Mouse (Mus musculus): ENCODE measurements around the gene Uap1l1.
A peak's percentile ranks its signal among the peaks of the same experiment; 100 is the strongest.
"Not testable (repeated sequence)": the region's sequence is repeated elsewhere in the genome, so short reads cannot be mapped to it uniquely, and the experiment has no call there.

The Uap1l1 gene

DNA sequence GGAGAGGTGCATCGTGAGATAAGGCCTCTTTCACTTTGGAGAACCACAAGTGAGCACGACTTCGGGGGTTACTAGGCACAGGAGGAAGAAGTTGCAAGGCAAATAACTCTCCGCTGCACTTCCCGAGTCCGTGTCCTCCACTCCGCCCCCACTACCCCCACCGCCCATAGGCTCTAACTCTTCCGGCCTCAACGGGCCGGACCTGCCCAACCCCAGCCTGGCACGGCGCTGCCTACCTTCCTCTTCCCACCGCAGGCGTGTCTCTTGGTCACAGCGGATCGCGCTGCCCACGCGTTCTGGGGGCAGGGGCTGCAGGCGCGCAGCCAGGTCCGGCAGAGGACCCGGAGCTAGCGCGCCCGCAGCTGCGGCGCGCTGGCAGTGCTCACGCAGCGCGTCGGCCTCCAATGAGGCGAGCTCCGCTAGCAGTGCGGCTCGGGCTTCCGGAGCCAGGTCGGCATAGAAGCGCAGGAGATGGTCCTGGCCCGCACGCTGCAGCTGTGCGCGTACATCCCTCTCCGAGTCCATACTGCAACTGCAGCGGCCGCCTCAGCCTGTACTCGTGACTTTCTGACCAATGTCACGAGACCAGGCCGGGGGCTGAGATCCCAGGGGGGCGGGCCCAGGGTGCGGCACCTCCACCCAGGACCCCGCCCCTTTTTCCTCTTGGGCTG is at the start of gene Uap1l1:
TSS of gene Uap1l1 (minus strand) at position 592 of the 671 bp plus-strand sequence.
- DNase-seq (ENCODE audit: low read depth, low spot score) = peak; percentile 66

DNA sequence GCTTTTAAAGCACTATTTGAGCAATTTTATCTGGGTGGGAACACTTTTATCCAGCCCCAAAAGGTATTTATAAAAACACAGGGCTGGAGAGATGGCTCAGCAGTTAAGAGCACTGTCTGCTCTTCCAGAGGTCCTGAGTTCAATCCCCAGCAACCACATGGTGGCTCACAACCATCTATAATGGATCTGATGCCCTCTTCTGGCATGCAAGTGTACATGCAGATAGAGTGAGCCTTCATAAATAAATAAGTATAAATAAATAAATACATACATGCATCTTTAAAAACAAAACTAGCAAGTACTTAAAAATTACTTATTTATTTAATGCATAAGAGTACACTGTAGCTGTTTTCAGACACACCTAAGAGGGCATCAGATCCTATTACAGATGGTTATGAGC is 48.0 kb upstream of the Uap1l1 start:
- not testable (repeated sequence) for DNase-seq (ENCODE audit: low read depth, low spot score)

GRCm38 (mm10) chr2:25408908-25409307 is 43.4 kb upstream of the Uap1l1 start:
- no peak for DNase-seq (ENCODE audit: low read depth, low spot score)

- no peak for DNase-seq (ENCODE audit: low read depth, low spot score)
Observed at GRCm38 (mm10) chr2:25403994-25404393, 38.5 kb upstream of the Uap1l1 start.

- DNase-seq (ENCODE audit: low read depth, low spot score) = peak; percentile 48
Observed at GRCm38 (mm10) chr2:25402972-25403601, 37.6 kb upstream of the Uap1l1 start.

- DNase-seq (ENCODE audit: low read depth, low spot score) = peak; percentile 90
Observed at GRCm38 (mm10) chr2:25402377-25402971, 37.0 kb upstream of the Uap1l1 start.

GRCm38 (mm10) chr2:25400764-25401163 is 35.3 kb upstream of the Uap1l1 start:
- DNase-seq (ENCODE audit: low read depth, low spot score) = no peak

DNA sequence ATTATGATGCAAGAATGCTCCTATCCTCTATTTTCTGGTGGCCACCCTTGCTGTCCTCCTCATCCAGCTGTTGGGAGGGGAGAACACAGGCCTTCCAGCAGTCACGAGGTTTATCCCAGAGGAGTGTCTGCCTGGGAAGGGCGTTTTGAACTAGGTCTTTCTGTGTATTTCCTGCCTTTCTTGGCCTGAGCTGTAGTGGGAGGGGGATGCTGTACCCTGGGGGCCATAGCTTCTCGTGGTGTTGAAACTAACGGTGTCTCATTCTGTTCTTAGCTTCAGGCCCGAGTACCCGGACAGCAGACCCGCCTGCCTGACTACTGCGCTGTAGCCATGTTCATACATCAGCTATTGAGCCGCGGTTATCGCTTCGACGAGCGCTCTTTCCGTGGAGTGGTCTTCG is 34.8 kb upstream of the Uap1l1 start:
- no peak for DNase-seq (ENCODE audit: low read depth, low spot score)

DNA sequence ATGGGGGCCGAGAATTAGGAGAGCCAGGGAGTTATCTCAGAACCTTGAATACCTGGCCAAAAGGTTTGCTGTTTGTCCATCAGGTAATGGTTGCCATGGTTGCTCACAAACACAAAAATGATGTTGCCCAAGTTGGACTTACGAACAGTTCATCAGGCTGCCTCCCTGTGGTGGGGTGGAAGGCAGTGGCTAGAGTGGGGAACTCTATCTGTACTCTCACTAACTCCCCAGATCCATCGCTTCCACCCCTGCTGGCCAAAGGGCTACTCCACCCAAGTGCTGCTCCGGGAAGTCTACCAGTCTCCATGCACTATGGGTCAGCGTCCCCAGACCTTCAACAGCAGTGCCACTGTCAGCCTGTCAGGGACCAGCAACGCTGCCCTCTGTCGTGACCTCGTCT is 33.6 kb upstream of the Uap1l1 start, which contains the start of gene Npdc1:
TSS of gene Npdc1 (plus strand) at position 301 of the 400 bp plus-strand sequence.
- no peak for DNase-seq (ENCODE audit: low read depth, low spot score)

GRCm38 (mm10) chr2:25398065-25398464 is 32.6 kb upstream of the Uap1l1 start:
- DNase-seq (ENCODE audit: low read depth, low spot score) = no peak

GRCm38 (mm10) chr2:25397010-25397409 is 31.5 kb upstream of the Uap1l1 start:
- no peak for DNase-seq (ENCODE audit: low read depth, low spot score)

DNA sequence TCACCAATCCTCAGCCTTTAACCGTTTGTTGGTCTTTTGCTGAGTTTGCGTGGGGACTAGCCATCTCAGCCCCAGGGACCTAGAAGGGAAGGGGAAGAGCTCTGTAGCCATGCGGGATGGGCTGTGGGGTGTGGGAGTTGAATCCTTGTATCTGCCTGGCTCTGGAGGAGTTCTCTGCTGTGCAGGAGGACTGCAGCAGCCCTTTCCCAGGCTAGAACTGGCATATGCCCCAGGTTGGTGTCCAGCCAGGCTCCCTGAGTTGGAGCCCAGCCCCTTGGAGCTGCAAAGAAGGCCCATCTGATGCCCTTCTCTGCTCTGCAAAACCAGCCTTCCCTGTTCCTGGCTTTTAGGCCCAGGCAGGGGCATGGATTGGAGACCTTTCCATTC is 31.1 kb upstream of the Uap1l1 start:
- no peak for DNase-seq (ENCODE audit: low read depth, low spot score)

- peak; percentile 33 for DNase-seq (ENCODE audit: low read depth, low spot score)
Observed at GRCm38 (mm10) chr2:25395721-25396596, 30.5 kb upstream of the Uap1l1 start, which contains the start of gene Entpd2. Entpd2 (plus strand) TSS chr2:25395874.

GRCm38 (mm10) chr2:25394281-25395221 is 29.1 kb upstream of the Uap1l1 start:
- DNase-seq (ENCODE audit: low read depth, low spot score) = no peak

DNA sequence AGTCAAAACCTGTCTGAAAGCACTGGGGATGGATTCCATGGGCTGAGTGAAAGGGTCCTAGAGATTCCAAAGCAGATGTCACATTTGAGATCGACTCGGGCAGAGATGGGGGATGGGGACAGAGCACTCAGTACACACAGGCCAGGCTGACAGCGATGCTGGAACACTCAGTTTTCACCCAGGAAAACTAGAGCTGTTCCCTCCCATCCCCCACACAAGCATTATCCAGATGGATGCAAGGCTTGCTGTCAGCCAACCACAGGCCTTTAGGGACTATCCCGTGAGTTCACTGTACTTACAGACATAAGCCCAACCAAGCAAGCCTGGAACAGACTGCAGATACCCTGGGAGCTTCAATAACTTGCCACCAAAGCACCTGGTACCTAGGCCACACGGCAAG is 25.8 kb upstream of the Uap1l1 start:
- no peak for DNase-seq (ENCODE audit: low read depth, low spot score)

DNA sequence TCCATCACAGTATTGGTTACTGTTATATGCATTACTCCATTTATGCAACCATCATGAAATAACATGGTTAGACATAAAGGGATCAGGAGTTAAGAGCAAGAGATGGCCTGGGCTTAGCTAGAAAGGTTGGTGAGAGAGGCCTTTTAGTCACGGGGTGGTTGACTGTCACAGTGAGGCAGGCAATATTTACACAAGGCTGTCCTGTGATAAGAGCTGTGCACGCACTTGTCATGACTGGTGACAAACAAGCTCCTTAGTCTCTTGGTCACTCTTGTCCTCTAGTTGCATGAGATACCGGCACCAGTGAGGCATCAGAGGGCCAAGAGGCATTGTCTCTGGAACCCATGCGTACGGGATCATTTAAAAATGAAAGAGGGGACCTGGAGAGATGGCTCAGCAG is 19.0 kb upstream of the Uap1l1 start:
- no peak for DNase-seq (ENCODE audit: low read depth, low spot score)

- peak; percentile 49 for DNase-seq (ENCODE audit: low read depth, low spot score)
Observed at GRCm38 (mm10) chr2:25376589-25376988, 11.1 kb upstream of the Uap1l1 start.

GRCm38 (mm10) chr2:25373431-25373830 is 7.9 kb upstream of the Uap1l1 start:
- DNase-seq (ENCODE audit: low read depth, low spot score) = no peak

DNA sequence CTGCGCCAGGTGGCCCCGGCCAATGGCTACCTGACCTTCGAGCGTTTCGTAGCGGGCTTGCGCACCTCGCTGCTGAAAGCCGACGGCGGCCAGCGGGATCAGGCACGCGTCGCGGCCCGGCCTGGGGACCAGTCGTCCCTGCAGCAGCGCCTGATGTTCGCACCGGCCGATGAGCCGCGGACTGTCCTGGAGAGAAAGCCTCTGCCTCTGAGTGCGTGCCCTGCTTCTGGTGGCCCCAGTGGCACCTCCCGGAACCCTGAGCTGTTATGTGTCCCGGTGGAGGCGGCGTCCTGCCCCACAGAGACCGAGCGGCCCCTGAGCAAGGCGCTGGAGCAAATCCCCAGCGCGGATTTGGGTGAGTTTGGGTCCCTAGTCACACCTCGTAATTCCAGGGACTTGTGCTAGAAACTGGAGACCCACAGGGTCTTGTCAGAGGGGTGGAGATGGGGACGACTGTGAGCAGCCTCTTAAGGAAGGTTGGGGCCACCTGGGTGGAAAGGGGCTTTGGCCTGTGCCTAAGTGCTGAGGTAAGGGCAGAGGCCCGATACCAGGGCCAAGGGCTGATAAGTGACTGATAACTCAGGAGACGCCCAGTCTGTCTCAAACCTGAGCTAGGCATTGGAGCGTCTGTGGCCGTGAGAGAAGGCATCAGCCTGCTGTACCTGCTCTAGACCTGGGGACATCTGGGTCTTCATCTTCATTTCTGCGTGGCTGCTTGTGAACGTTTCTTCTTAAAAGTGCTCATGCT is 7.3 kb upstream of the Uap1l1 start:
- no peak for DNase-seq (ENCODE audit: low read depth, low spot score)
